Mouse (Mus musculus) layer of hippocampus, adult 11-12 months (tissue): ENCODE data around the gene Il13.
A peak's percentile ranks its signal among the peaks of the same experiment; 100 is the strongest.

Source experiments
- DNase-seq: peaks from one replicate; pipeline ENCODE4 v3.0.0; 2022; ENCODE audit warnings: low spot score

The Il13 gene

GRCm38 (mm10) chr11:53632122-53632733 lies 2.3 kb downstream of the Il13 start:
- DNase-seq: no peak

- DNase-seq: peak; percentile 90
Observed at GRCm38 (mm10) chr11:53627859-53628258, 6.6 kb downstream of the Il13 start.

GRCm38 (mm10) chr11:53626802-53627373 lies 7.6 kb downstream of the Il13 start:
- no peak for DNase-seq

- DNase-seq: no peak
Observed at GRCm38 (mm10) chr11:53624124-53624523, 10.4 kb downstream of the Il13 start.

GRCm38 (mm10) chr11:53623573-53623972 lies 10.9 kb downstream of the Il13 start:
- DNase-seq: no peak

- DNase-seq: no peak
Observed at GRCm38 (mm10) chr11:53622440-53622806, 12.1 kb downstream of the Il13 start.

GRCm38 (mm10) chr11:53621582-53622439 lies 12.7 kb downstream of the Il13 start:
- no peak for DNase-seq

- DNase-seq: no peak
Observed at GRCm38 (mm10) chr11:53620094-53620493, 14.4 kb downstream of the Il13 start.

GRCm38 (mm10) chr11:53619428-53619827 lies 15.1 kb downstream of the Il13 start:
- no peak for DNase-seq

- DNase-seq: no peak
Observed at GRCm38 (mm10) chr11:53618619-53619198, 15.8 kb downstream of the Il13 start, which contains the start of gene Il4. TSS of gene Il4 (minus strand) at chr11:53618669.

- DNase-seq: no peak
Observed at GRCm38 (mm10) chr11:53617562-53618109, 16.9 kb downstream of the Il13 start.

GRCm38 (mm10) chr11:53616748-53617558 lies 17.5 kb downstream of the Il13 start:
- DNase-seq: no peak

- DNase-seq: no peak
Observed at GRCm38 (mm10) chr11:53615575-53615974, 18.9 kb downstream of the Il13 start.

GRCm38 (mm10) chr11:53615172-53615571 lies 19.3 kb downstream of the Il13 start:
- no peak for DNase-seq

- DNase-seq: no peak
Observed at GRCm38 (mm10) chr11:53609672-53610071, 24.8 kb downstream of the Il13 start.

- DNase-seq: no peak
Observed at GRCm38 (mm10) chr11:53609231-53609630, 25.3 kb downstream of the Il13 start.

GRCm38 (mm10) chr11:53605609-53606008 lies 28.9 kb downstream of the Il13 start:
- DNase-seq: no peak

- no peak for DNase-seq
Observed at GRCm38 (mm10) chr11:53604983-53605382, 29.5 kb downstream of the Il13 start.

- no peak for DNase-seq
Observed at GRCm38 (mm10) chr11:53591116-53591515, 43.4 kb downstream of the Il13 start.

- peak; percentile 37 for DNase-seq
Observed at GRCm38 (mm10) chr11:53590368-53590768, 44.1 kb downstream of the Il13 start.

GRCm38 (mm10) chr11:53588279-53588678 lies 46.2 kb downstream of the Il13 start:
- DNase-seq: no peak

- DNase-seq: no peak
Observed at GRCm38 (mm10) chr11:53585510-53585909, 49.0 kb downstream of the Il13 start.
